Mouse (Mus musculus) limb, embryonic 12.5 days (tissue): ENCODE results near the gene Hist1h3g. TPM values are rescaled to one million over a fixed set of nuclear protein-coding genes. Genes with fewer than 3 reads are reported as not detected.

Experiments used
- ATAC-seq: fragments of 200-750 bp; cut with Nextera tagmentation; 2 replicates; pipeline ENCODE4 v1.8.0; 2017; ENCODE audit warnings: low read depth, moderate TSS enrichment; ENCODE audit not compliant: insufficient number of reproducible peaks, insufficient read depth, low FRiP score, low TSS enrichment
- H3K27ac ChIP-seq: fragments of 300-500 bp; sonication (generic); 2 replicates; pipeline ENCODE4 v1.5.1; 2016; ENCODE audit warnings: mild to moderate bottlenecking, moderate library complexity
- H3K27me3 ChIP-seq: fragments of 300-500 bp; sonication (generic); 2 replicates; pipeline ENCODE4 v1.6.1; 2016; ENCODE audit warnings: mild to moderate bottlenecking, moderate library complexity
- H3K36me3 ChIP-seq: fragments of 300-500 bp; sonication (generic); 2 replicates; pipeline ENCODE4 v1.6.1; 2016; ENCODE audit warnings: mild to moderate bottlenecking, moderate library complexity
- H3K4me1 ChIP-seq: fragments of 300-500 bp; sonication (generic); replicated peaks from 2 replicates; pipeline ENCODE4 v1.6.1; 2016
- H3K4me2 ChIP-seq: fragments of 300-500 bp; sonication (generic); 2 replicates; pipeline ENCODE4 v1.6.1; 2016; ENCODE audit warnings: mild to moderate bottlenecking, moderate library complexity
- H3K4me3 ChIP-seq: fragments of 300-500 bp; sonication (generic); replicated peaks from 2 replicates; pipeline ENCODE4 v1.5.1; 2016; ENCODE audit warnings: mild to moderate bottlenecking
- H3K9ac ChIP-seq: fragments of 300-500 bp; sonication (generic); replicated peaks from 2 replicates; pipeline ENCODE4 v1.6.1; 2016; ENCODE audit warnings: mild to moderate bottlenecking, moderate library complexity
- H3K9me3 ChIP-seq: fragments of 300-500 bp; sonication (generic); 2 replicates; pipeline ENCODE4 v1.6.1; 2016; ENCODE audit warnings: mild to moderate bottlenecking, moderate library complexity
- WGBS: fragments of 180-500 bp; shearing (Covaris S2); methylation state at CpG from one replicate; pipeline ENCODE4 v1.1.7; 2016; 5-methylcytosine and 5-hydroxymethylcytosine counted together
- microRNA-seq: library from miRNA; unstranded; fragments of <30 nt; microRNA quantifications from one replicate; pipeline ENCODE4, GENCODE M21; 2017
- polyA plus RNA-seq: library from polyadenylated mRNA; unstranded; fragments of >200 nt; fragmentation: Nextera tagmentation; extraction: Ambion mirVana; gene quantifications from 2 replicates; pipeline ENCODE4 v1.2.1, GENCODE M21; 2016

Gene Hist1h3g
- polyA plus RNA-seq, 1 experiment from 2014 or later, result 17.3 TPM

DNA sequence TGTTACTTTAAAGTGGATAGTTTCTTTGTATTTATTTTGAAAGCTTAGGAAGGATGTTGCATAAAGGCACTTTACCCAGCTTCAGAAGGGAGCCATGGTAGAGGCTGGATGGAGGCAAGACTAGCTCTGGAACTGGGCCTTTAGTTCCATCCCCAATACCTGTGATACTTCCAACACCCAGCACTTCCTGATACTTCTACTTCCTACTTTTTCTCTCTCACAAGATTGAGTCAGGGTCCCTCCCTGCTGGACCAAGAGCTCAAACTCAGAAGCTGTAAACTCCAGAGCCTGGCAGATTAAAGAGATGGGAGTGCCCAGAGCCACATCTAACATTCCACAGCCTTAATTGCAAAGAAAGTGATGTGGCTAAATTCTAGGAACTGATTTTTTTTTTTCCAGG is 49.1 kb downstream of the Hist1h3g start:
- H3K4me2 ChIP-seq, result peak overlapping the region; percentile 76
- H3K27me3 ChIP-seq, result no peaks in the 10 kb centered on the region
- peak overlapping the region; percentile 44 for H3K4me3 ChIP-seq
- peaks cover 34% of the 10 kb centered on the region for H3K4me1 ChIP-seq
- ATAC-seq, result no peak
- H3K36me3 ChIP-seq, result no peaks in the 10 kb centered on the region
- no peaks in the 10 kb centered on the region for H3K9me3 ChIP-seq
- H3K27ac ChIP-seq, result peak overlapping the region; percentile 96
- peak overlapping the region; percentile 76 for H3K9ac ChIP-seq

DNA sequence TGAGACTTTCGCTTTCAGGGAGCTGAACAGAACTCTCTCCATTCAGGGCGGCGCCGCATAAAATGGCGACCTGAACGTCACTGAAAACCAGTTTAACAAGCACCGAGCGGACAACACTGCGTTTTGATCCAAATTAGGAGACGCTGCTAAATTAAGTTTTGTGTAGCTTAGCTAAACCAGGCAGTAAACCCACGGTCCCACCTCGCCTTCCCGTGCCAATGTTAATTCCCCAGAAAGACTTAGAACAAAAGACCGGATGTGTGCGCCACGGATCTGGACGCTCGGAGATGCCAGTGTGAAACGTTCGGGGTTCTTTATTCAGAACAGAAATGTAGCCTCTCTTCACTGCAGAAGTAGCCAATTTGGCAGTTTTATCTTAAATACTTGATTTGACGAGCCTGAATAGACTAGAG is 49.8 kb downstream of the Hist1h3g start:
- WGBS, result under 1% methylated on average over 21 of the region's 21 CpGs
- Histone ChIP-seq H3K36me3 (no peaks in the 10 kb centered on the region), H3K27ac (peak overlapping the region; percentile 96), H3K4me2 (peak overlapping the region; percentile 76), H3K4me1 (peaks cover 34% of the 10 kb centered on the region), H3K4me3 (peak overlapping the region; percentile 44), H3K9me3 (no peaks in the 10 kb centered on the region), H3K27me3 (no peaks in the 10 kb centered on the region), H3K9ac (peak overlapping the region; percentile 76)
- no peak for ATAC-seq

Small RNA genes within 50 kb of the gene (microRNA-seq; reads per million reads assigned to microRNA genes)
- gene Gm44297 (not detected), gene Gm44359 (not detected), gene Gm44394 (not detected), gene n-TStga1 (2.1 reads per million)

Other genes starting within 250 kb of the Hist1h3g start
- 70.7 and 75.5 TPM in 2 replicates for gene Zfp322a, start 166.2 kb upstream of the Hist1h3g start, polyA plus RNA-seq
- gene Abt1, start 111.6 kb upstream of the Hist1h3g start, polyA plus RNA-seq, result 14.4 and 15.2 TPM in 2 replicates
- gene Btn1a1, start 69.5 kb upstream of the Hist1h3g start, polyA plus RNA-seq, result 0.10 and 0.12 TPM in 2 replicates
- 1.8 and 1.9 TPM in 2 replicates for gene Btn2a2, start 46.6 kb upstream of the Hist1h3g start, polyA plus RNA-seq
- 6.0 and 9.0 TPM in 2 replicates for gene Hist1h4h, start 4.4 kb upstream of the Hist1h3g start, polyA plus RNA-seq
- 9.8 and 16.3 TPM in 2 replicates for gene Hist1h2af, start 1.5 kb upstream of the Hist1h3g start, polyA plus RNA-seq
- gene Hist1h2bh, start 8.0 kb downstream of the Hist1h3g start, polyA plus RNA-seq, result 1.4 TPM in 2 replicates
- 2.1 and 3.2 TPM in 2 replicates for gene Hist1h3f, start 8.6 kb downstream of the Hist1h3g start, polyA plus RNA-seq
- gene Hist1h4f, start 16.2 kb downstream of the Hist1h3g start, polyA plus RNA-seq, result 2.7 and 3.6 TPM in 2 replicates
- gene Hist1h1d, start 17.8 kb downstream of the Hist1h3g start, polyA plus RNA-seq, result 0.58 and 0.80 TPM in 2 replicates
- 11.1 and 12.8 TPM in 2 replicates for gene Hist1h3e, start 26.9 kb downstream of the Hist1h3g start, polyA plus RNA-seq
- gene Hist1h2ae, start 35.8 kb downstream of the Hist1h3g start, polyA plus RNA-seq, result 153 and 213 TPM in 2 replicates
- gene Hist1h2bg, start 36.0 kb downstream of the Hist1h3g start, polyA plus RNA-seq, result 16.5 and 25.4 TPM in 2 replicates
- gene Hist1h2bf, start 38.8 kb downstream of the Hist1h3g start, polyA plus RNA-seq, result 12.5 and 21.2 TPM in 2 replicates
- gene Hist1h2ad, start 39.0 kb downstream of the Hist1h3g start, polyA plus RNA-seq, result 1.9 and 2.7 TPM in 2 replicates
- gene Hist1h3d, start 40.3 kb downstream of the Hist1h3g start, polyA plus RNA-seq, result 9.5 and 11.3 TPM in 2 replicates
- 139 and 158 TPM in 2 replicates for gene Hist1h4d, start 46.2 kb downstream of the Hist1h3g start, polyA plus RNA-seq
- gene Hist1h2be, start 85.7 kb downstream of the Hist1h3g start, polyA plus RNA-seq, result 2.2 and 3.7 TPM in 2 replicates
- gene Hist1h1e, start 87.1 kb downstream of the Hist1h3g start, polyA plus RNA-seq, result 24.6 and 30.8 TPM in 2 replicates
- 1.1 and 1.3 TPM in 2 replicates for gene Hist1h2ac, start 148.5 kb downstream of the Hist1h3g start, polyA plus RNA-seq
- 29.3 and 33.7 TPM in 2 replicates for gene Hist1h2bc, start 148.8 kb downstream of the Hist1h3g start, polyA plus RNA-seq
- gene Hist1h1t, start 160.4 kb downstream of the Hist1h3g start, polyA plus RNA-seq, result not detected in 2 replicates
- 13.4 and 18.4 TPM in 2 replicates for gene Hist1h4c, start 163.0 kb downstream of the Hist1h3g start, polyA plus RNA-seq
- gene Hfe, start 175.4 kb downstream of the Hist1h3g start, polyA plus RNA-seq, result 3.8 and 4.2 TPM in 2 replicates
- 20.1 and 21.4 TPM in 2 replicates for gene Hist1h1c, start 203.4 kb downstream of the Hist1h3g start, polyA plus RNA-seq
- 20.7 and 22.1 TPM in 2 replicates for gene Hist1h3c, start 210.2 kb downstream of the Hist1h3g start, polyA plus RNA-seq
- gene Hist1h2bb, start 211.3 kb downstream of the Hist1h3g start, polyA plus RNA-seq, result 6.3 and 6.7 TPM in 2 replicates
- gene Hist1h2ab, start 215.7 kb downstream of the Hist1h3g start, polyA plus RNA-seq, result 77.8 and 92.9 TPM in 2 replicates
- gene Hist1h3b, start 216.8 kb downstream of the Hist1h3g start, polyA plus RNA-seq, result 17.7 and 30.1 TPM in 2 replicates
- 9.1 and 10.7 TPM in 2 replicates for gene Hist1h4b, start 221.6 kb downstream of the Hist1h3g start, polyA plus RNA-seq
- 1.2 and 1.4 TPM in 2 replicates for gene Hist1h4a, start 225.8 kb downstream of the Hist1h3g start, polyA plus RNA-seq
- 11.9 and 12.8 TPM in 2 replicates for gene Hist1h3a, start 227.0 kb downstream of the Hist1h3g start, polyA plus RNA-seq
- gene Hist1h1a, start 228.2 kb downstream of the Hist1h3g start, polyA plus RNA-seq, result 6.3 and 7.4 TPM in 2 replicates
- 0.16 TPM in 1 of 2 replicates, not detected in the other for gene Trim38, start 234.5 kb downstream of the Hist1h3g start, polyA plus RNA-seq